Comparison of ENCODE assay signal across 11 mouse cellular contexts in the genomic region with DNA sequence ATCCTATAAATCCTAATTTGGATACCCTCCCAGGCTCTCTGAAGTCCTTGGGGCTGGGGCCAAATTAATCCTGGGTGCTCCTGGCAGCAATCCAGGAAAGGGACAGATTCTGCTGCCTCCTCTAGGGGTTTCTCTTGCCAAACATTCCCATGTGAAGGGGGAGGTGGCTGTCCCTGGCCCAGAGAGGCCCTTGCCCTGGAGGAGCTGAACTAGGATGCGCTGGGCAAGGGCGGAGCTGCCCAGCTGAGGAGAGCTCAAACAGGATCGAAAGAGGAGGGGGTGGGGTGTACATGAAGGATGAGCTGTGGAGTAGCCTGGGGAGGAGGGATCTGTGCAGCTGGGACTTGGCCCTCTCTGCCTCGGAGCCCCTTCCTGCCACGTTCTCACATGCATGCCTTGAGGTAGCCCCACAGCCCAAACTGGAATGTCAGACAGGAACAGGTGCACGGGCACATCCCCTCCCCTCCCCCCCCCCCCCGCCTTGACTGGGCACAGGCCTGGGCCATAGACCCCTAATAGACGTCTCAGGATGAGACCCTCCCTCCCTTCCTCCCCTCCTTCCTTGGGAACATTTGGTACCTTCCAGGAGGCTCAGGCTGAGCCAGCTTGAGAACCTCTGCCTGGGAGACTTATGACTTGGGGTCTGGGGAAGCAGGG.
DNase-seq lines count a peak whose midpoint lies in the region; ATAC-seq and TF ChIP-seq lines count a peak whose summit lies in the region.
"Had no signal": no experiment of that assay in that cellular context is flagged by ENCODE, and none has a peak within 500 bp of the region (broad histone marks: within the 10 kb centered on the region; RNA-seq: fewer than 3 reads in every experiment).

No protein-coding gene starts in this region.

- no peak overlapping the region for H3K4me3 ChIP-seq in heart, embryonic 16.5 days (ENCODE audit: low read length)
- no peak overlapping the region for H3K4me3 ChIP-seq in heart, adult 2 months
- no peak overlapping the region for H3K4me3 ChIP-seq in forebrain, embryonic 14.5 days (ENCODE audit: low read depth, low read length)
- H3K4me3 ChIP-seq in lung, embryonic 16.5 days (ENCODE audit: low read length), result no peak overlapping the region
- H3K4me3 ChIP-seq in neural tube, embryonic 14.5 days (ENCODE audit: low read depth, low read length), result no peak overlapping the region
- H3K4me3 ChIP-seq: myocyte had no signal

- peak; percentile 37; the same call in 1 of the 2 replicates for ATAC-seq in heart, embryonic 16.5 days (replicated peaks; ENCODE audit: extremely low read depth, insufficient read depth, low FRiP score)
- peak; percentile 75 for ATAC-seq in forebrain, embryonic 14.5 days
- ATAC-seq in lung, embryonic 16.5 days (ENCODE audit: low read depth), result peak; percentile 75
- peak; percentile 39; the same call in 1 of the 2 replicates for ATAC-seq in neural tube, embryonic 14.5 days (ENCODE audit: low read depth)
- ATAC-seq in CD4-positive, CD25-positive, alpha-beta regulatory T cell, adult 4 months, result no peak

- peaks cover 2% of the 10 kb centered on the region; the same call in 1 of the 2 replicates for H3K4me1 ChIP-seq in heart, embryonic 16.5 days (ENCODE audit: control insufficient read depth, insufficient read depth, low read length)
- H3K4me1 ChIP-seq in heart, adult 2 months (ENCODE audit: control insufficient read depth, insufficient read depth, low read length), result no peaks in the 10 kb centered on the region
- H3K4me1 ChIP-seq in forebrain, embryonic 14.5 days (ENCODE audit: control insufficient read depth, insufficient read depth, low read length), result peaks cover 13% of the 10 kb centered on the region
- H3K4me1 ChIP-seq in lung, embryonic 16.5 days (replicated peaks; ENCODE audit: control insufficient read depth, insufficient read depth, low read length), result peaks cover 2% of the 10 kb centered on the region; the same call in 1 of the 2 replicates
- H3K4me1 ChIP-seq in neural tube, embryonic 14.5 days (ENCODE audit: control insufficient read depth, insufficient read depth, low read length), result peaks cover 5% of the 10 kb centered on the region; the same call in 1 of the 2 replicates

- no peak for TF ChIP-seq POLR2A in heart, adult 2 months (IDR thresholded peaks at IDR 0.05; ENCODE audit: insufficient read depth, low read depth, low read length)

- intact Hi-C loops in heart, adult 2 months (cut with DNase I), result no loop called here

- 8% methylated on average over 6 of the region's 8 CpGs for WGBS in heart, embryonic 16.5 days
- WGBS in heart, adult 2 months, result 11% methylated on average over 8 of the region's 8 CpGs
- 8% methylated on average over 6 of the region's 8 CpGs for WGBS in forebrain, embryonic 14.5 days
- 6% methylated on average over 6 of the region's 8 CpGs for WGBS in lung, embryonic 16.5 days
- 5% methylated on average over 6 of the region's 8 CpGs for WGBS in neural tube, embryonic 14.5 days

- H3K9ac ChIP-seq in heart, embryonic 16.5 days (ENCODE audit: low read length), result no peak overlapping the region
- no peak overlapping the region for H3K9ac ChIP-seq in heart, adult 2 months (ENCODE audit: low read depth, low read length)
- no peak overlapping the region for H3K9ac ChIP-seq in forebrain, embryonic 14.5 days (ENCODE audit: low read length)
- no peak overlapping the region for H3K9ac ChIP-seq in lung, embryonic 16.5 days (ENCODE audit: low read length)
- no peak overlapping the region for H3K9ac ChIP-seq in neural tube, embryonic 14.5 days (replicated peaks; ENCODE audit: low read depth, low read length)

- no peaks in the 10 kb centered on the region for H3K36me3 ChIP-seq in heart, embryonic 16.5 days (ENCODE audit: control insufficient read depth, insufficient read depth)
- no peaks in the 10 kb centered on the region for H3K36me3 ChIP-seq in heart, adult 2 months (ENCODE audit: control insufficient read depth, insufficient read depth, low read length)
- no peaks in the 10 kb centered on the region for H3K36me3 ChIP-seq in forebrain, embryonic 14.5 days (ENCODE audit: control insufficient read depth, insufficient read depth, low read length)
- no peaks in the 10 kb centered on the region for H3K36me3 ChIP-seq in lung, embryonic 16.5 days (ENCODE audit: control insufficient read depth, insufficient read depth, low read length)
- no peaks in the 10 kb centered on the region for H3K36me3 ChIP-seq in neural tube, embryonic 14.5 days (ENCODE audit: control insufficient read depth, insufficient read depth, low read length)

- DNase-seq in heart, adult 2 months, result no peak
- DNase-seq in forebrain, embryonic 14.5 days (ENCODE audit: low spot score), result peak; percentile 66
- no peak for DNase-seq in spleen, postnatal 36 days (ENCODE audit: low spot score in 2 of 2)
- no peak for DNase-seq in spleen, adult 12 weeks (ENCODE audit: low spot score)
- DNase-seq: B cell, adult 2 months; cerebellum, adult 2 months had no signal

- H3K79me2 ChIP-seq in heart, adult 2 months (replicated peaks; ENCODE audit: control insufficient read depth, insufficient read depth, low read length), result no peaks in the 10 kb centered on the region

- no peak for TF ChIP-seq EP300 in heart, adult 2 months (IDR thresholded peaks at IDR 0.05; ENCODE audit: insufficient read depth, low read depth, low read length)

- no peaks in the 10 kb centered on the region; the same call in 1 of the 2 replicates for H3K9me3 ChIP-seq in heart, embryonic 16.5 days (replicated peaks; ENCODE audit: control insufficient read depth, low read length)
- no peaks in the 10 kb centered on the region for H3K9me3 ChIP-seq in forebrain, embryonic 14.5 days (replicated peaks; ENCODE audit: control insufficient read depth, low read length)
- H3K9me3 ChIP-seq in lung, embryonic 16.5 days (ENCODE audit: control insufficient read depth, low read length), result no peaks in the 10 kb centered on the region
- no peaks in the 10 kb centered on the region for H3K9me3 ChIP-seq in neural tube, embryonic 14.5 days (ENCODE audit: control insufficient read depth, low read length)

- no peak overlapping the region for H3K4me2 ChIP-seq in heart, embryonic 16.5 days (ENCODE audit: low read depth, low read length)
- no peak overlapping the region for H3K4me2 ChIP-seq in forebrain, embryonic 14.5 days (ENCODE audit: low read length)
- no peak overlapping the region for H3K4me2 ChIP-seq in lung, embryonic 16.5 days (ENCODE audit: low read depth, low read length)
- no peak overlapping the region for H3K4me2 ChIP-seq in neural tube, embryonic 14.5 days (ENCODE audit: low read depth, low read length)

- TF ChIP-seq CTCF in heart, adult 2 months (IDR thresholded peaks at IDR 0.05), result no peak

- peaks cover 43% of the 10 kb centered on the region for H3K27me3 ChIP-seq in heart, embryonic 16.5 days (ENCODE audit: control insufficient read depth, insufficient read depth, low read length)
- H3K27me3 ChIP-seq in heart, adult 2 months (ENCODE audit: control insufficient read depth, insufficient read depth, low read length), result peaks cover 1% of the 10 kb centered on the region; the same call in 1 of the 2 replicates
- peaks cover 3% of the 10 kb centered on the region; the same call in 1 of the 2 replicates for H3K27me3 ChIP-seq in forebrain, embryonic 14.5 days (replicated peaks; ENCODE audit: control insufficient read depth, insufficient read depth, low read length)
- H3K27me3 ChIP-seq in lung, embryonic 16.5 days (ENCODE audit: control insufficient read depth, insufficient read depth, low read depth, low read length), result peaks cover 7% of the 10 kb centered on the region; the same call in 1 of the 2 replicates
- H3K27me3 ChIP-seq in neural tube, embryonic 14.5 days (ENCODE audit: control insufficient read depth, insufficient read depth, low read length), result no peaks in the 10 kb centered on the region

- no peak overlapping the region for H3K27ac ChIP-seq in heart, embryonic 16.5 days (ENCODE audit: low read length)
- H3K27ac ChIP-seq in heart, adult 2 months, result no peak overlapping the region
- no peak overlapping the region for H3K27ac ChIP-seq in forebrain, embryonic 14.5 days (ENCODE audit: low read depth, low read length)
- no peak overlapping the region for H3K27ac ChIP-seq in lung, embryonic 16.5 days (ENCODE audit: low read length)
- no peak overlapping the region for H3K27ac ChIP-seq in neural tube, embryonic 14.5 days (ENCODE audit: low read depth, low read length)
